Mouse (Mus musculus): ENCODE results near the gene Smim8. TPM values are rescaled to one million over a fixed set of nuclear protein-coding genes. Genes with fewer than 3 reads are reported as not detected.

Smim8 gene
- polyA plus RNA-seq, 1 experiment from 2014 or later: 30.0 TPM

Other genes starting within 250 kb of the Smim8 start
- gene Akirin2, start 227.5 kb downstream of the Smim8 start, polyA plus RNA-seq (2015; fragmentation: Nextera tagmentation; extraction: Ambion mirVana): 24.0 and 26.2 TPM in 2 replicates
- 55.8 and 70.1 TPM in 2 replicates for gene Orc3, start 163.5 kb downstream of the Smim8 start, polyA plus RNA-seq (2015; fragmentation: Nextera tagmentation; extraction: Ambion mirVana)
- gene Rars2, start 163.5 kb downstream of the Smim8 start, polyA plus RNA-seq (2015; fragmentation: Nextera tagmentation; extraction: Ambion mirVana): 41.0 and 48.9 TPM in 2 replicates
- gene Slc35a1, start 91.0 kb downstream of the Smim8 start, polyA plus RNA-seq (2015; fragmentation: Nextera tagmentation; extraction: Ambion mirVana): 20.4 and 20.7 TPM in 2 replicates
- not detected in 2 replicates for gene Cfap206, start 48.2 kb downstream of the Smim8 start, polyA plus RNA-seq (2015; fragmentation: Nextera tagmentation; extraction: Ambion mirVana)
- gene Gm136, start 22.2 kb downstream of the Smim8 start, polyA plus RNA-seq (2015; fragmentation: Nextera tagmentation; extraction: Ambion mirVana): not detected in 2 replicates
- gene Zfp292, start 104.5 kb upstream of the Smim8 start, polyA plus RNA-seq (2015; fragmentation: Nextera tagmentation; extraction: Ambion mirVana): 4.2 and 5.4 TPM in 2 replicates
- 0.25 TPM in 1 of 2 replicates, not detected in the other for gene Cga, start 115.4 kb upstream of the Smim8 start, polyA plus RNA-seq (2015; fragmentation: Nextera tagmentation; extraction: Ambion mirVana)

Data from liver, embryonic 13.5 days (tissue).